Mouse (Mus musculus): ENCODE data around the gene Id2. TPM values are rescaled to one million over a fixed set of nuclear protein-coding genes. Genes with fewer than 3 reads are reported as not detected.

Id2 gene
- total and polyA plus RNA-seq, 3 experiments = 9.3 to 26.7 (median 11.9) TPM

DNA sequence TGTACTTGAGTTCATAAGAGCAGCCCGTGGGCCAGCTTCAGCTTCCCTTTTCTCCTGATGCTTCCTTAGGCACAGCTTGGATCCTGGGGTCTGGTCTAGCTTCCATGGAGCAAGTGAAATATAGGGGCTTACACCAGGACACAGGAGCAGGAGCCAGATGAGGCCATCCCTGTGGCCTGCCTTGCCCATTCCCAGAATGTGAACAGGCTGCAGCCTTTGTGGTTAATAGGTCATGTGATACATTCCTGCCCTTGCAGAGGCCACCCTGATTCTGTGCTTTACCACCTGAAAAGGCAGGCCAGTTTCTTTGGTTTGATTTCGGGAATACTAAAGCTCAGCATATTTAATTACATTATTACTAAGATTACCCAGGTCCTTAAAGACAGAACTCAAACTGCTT, 52.9 kb downstream of the Id2 start:
- Histone ChIP-seq H3K4me3 (no peak overlapping the region), H3K27me3 (ENCODE audit: control insufficient read depth, insufficient read depth, low read length) (no peaks in the 10 kb centered on the region), H3K9ac (ENCODE audit: low read depth, low read length) (no peak overlapping the region), H3K4me1 (ENCODE audit: control insufficient read depth, insufficient read depth, low read length) (no peaks in the 10 kb centered on the region), H3K36me3 (ENCODE audit: control insufficient read depth, insufficient read depth, low read length) (no peaks in the 10 kb centered on the region; the same call in none of the 2 replicates), H3K27ac (no peak overlapping the region), H3K79me2 (replicated peaks; ENCODE audit: control insufficient read depth, insufficient read depth, low read length) (no peaks in the 10 kb centered on the region)
- intact Hi-C loops (cut with DNase I) = no loop called here
- no peak for DNase-seq
- WGBS = 94% methylated on average over 2 of the region's 2 CpGs
- no peak for TF ChIP-seq CTCF (IDR thresholded peaks at IDR 0.05)
- TF ChIP-seq EP300 (IDR thresholded peaks at IDR 0.05; ENCODE audit: insufficient read depth, low read depth, low read length) = no peak
- TF ChIP-seq POLR2A (IDR thresholded peaks at IDR 0.05; ENCODE audit: insufficient read depth, low read depth, low read length) = no peak

Other genes starting within 250 kb of the Id2 start
- gene Kidins220, start 122.2 kb downstream of the Id2 start, total RNA-seq (2021) = 10 to 100 TPM; 68.4 TPM
- 41.6 and 52.9 TPM in 2 replicates for gene Kidins220, start 122.2 kb downstream of the Id2 start, polyA plus RNA-seq (2012; rRNA removed)

Data from heart, adult 2 months (tissue).